Mouse (Mus musculus) cerebellum, adult (tissue): ENCODE results near the gene Emcn.

Experiments
- ATAC-seq: cut with Nextera tagmentation; 2 replicates; pipeline ENCODE4 v1.9.2; 2017; ENCODE audit warnings: mild to moderate bottlenecking, moderate library complexity, mixed read lengths; ENCODE audit not compliant: insufficient number of reproducible peaks, low FRiP score, low TSS enrichment

Gene Emcn

GRCm38 (mm10) chr3:137382311-137382710 is 41.4 kb downstream of the Emcn start:
- ATAC-seq, result no peak

- ATAC-seq, result no peak
Observed at GRCm38 (mm10) chr3:137395588-137395987, 54.7 kb downstream of the Emcn start.

GRCm38 (mm10) chr3:137415451-137416086 is 74.7 kb downstream of the Emcn start:
- peak; percentile 85 for ATAC-seq

GRCm38 (mm10) chr3:137418636-137419035 is 77.8 kb downstream of the Emcn start:
- peak; percentile 63; the same call in 1 of the 2 replicates for ATAC-seq

GRCm38 (mm10) chr3:137429516-137429915 is 88.6 kb downstream of the Emcn start:
- ATAC-seq, result no peak

GRCm38 (mm10) chr3:137464902-137465629 is 124.2 kb downstream of the Emcn start:
- peak; percentile 92 for ATAC-seq

- 0 out of 2 replicates have a peak, but pooled peaks have one; percentile 54 for ATAC-seq
Observed at GRCm38 (mm10) chr3:137465953-137466352, 125.1 kb downstream of the Emcn start.

- ATAC-seq, result no peak
Observed at GRCm38 (mm10) chr3:137466766-137467165, 125.9 kb downstream of the Emcn start.

- ATAC-seq, result no peak
Observed at GRCm38 (mm10) chr3:137467386-137467785, 126.5 kb downstream of the Emcn start.

- ATAC-seq, result no peak
Observed at GRCm38 (mm10) chr3:137472145-137472544, 131.3 kb downstream of the Emcn start.

- ATAC-seq, result no peak
Observed at GRCm38 (mm10) chr3:137479761-137480339, 139.0 kb downstream of the Emcn start.

GRCm38 (mm10) chr3:137481157-137481556 is 140.3 kb downstream of the Emcn start:
- no peak for ATAC-seq
